Mouse (Mus musculus): Measurements from ENCODE around the gene Gal3st1. TPM values are rescaled to one million over a fixed set of nuclear protein-coding genes. Genes with fewer than 3 reads are reported as not detected.
"Not testable (repeated sequence)": the region's sequence is repeated elsewhere in the genome, so short reads cannot be mapped to it uniquely, and the experiment has no call there.

Gene Gal3st1
- total RNA-seq (2021) = under 1 TPM in 1 of 2 experiments, not detected in 1; 0.12 TPM
- long read RNA-seq, experiment 1, partial matches to known transcripts = 0 of 1 reads
- long read RNA-seq, experiment 1, other reads (novel, unspliced or antisense) = 1 of 1 reads
- long read RNA-seq, experiment 2, partial matches to known transcripts = 0 of 1 reads
- long read RNA-seq, experiment 2, other reads (novel, unspliced or antisense) = 0 of 1 reads

DNA sequence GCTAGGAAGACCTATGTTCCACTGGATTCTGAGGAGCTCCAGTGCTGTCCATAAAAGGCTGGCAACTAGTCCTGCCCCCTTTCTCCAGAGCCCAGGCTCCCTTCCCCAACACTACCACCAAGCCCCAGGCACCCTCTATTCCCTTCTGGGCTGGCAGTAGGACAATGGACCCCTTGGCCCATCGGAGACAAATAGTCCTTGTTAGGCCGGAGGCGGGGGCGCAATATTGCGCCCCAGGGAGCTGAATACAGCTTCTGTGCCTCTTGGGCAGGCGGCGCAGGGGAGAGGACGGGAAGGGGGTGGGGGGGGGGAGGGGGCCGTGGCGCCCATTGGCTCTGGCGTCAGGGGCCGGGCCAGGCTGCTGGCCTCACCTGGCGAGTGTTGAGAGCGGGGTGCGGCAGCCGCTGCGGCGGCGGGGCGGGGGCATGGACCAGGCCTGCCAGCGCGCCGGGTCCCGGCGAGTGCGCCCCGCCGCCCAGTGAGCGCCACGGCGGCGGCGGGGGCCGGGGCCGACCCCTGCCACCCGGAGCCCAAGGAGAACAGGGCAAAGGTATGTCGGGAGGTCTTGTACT, at the start of gene Gal3st1:
Gal3st1 (plus strand) TSS at position 346 of the 572 bp plus-strand sequence.
- no peak for DNase-seq (ENCODE audit: low spot score)

- no peak for DNase-seq (ENCODE audit: low spot score)
Measured at GRCm38 (mm10) chr11:3933756-3934285, 49.6 kb upstream of the Gal3st1 start.

DNA sequence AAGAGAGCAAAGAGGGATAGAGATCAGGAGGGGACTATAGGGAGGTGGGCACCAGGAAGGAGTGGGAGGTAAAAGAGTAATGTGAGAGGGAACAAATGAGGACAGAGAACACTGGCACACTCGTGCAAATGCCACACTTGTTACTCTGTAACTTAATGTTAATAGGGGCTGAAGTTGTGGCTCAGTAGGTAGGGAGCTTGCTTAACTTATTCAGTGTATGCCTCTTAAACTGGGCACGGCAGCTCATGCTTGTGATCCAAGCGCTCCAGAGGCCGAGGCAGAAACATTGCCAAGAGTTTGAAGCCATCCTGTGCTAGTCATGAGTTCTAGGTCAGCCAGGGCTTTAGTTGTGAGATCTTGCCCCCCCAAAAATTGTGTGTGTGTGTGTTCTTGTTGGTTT, 48.3 kb upstream of the Gal3st1 start:
- DNase-seq (ENCODE audit: low spot score) = no peak

GRCm38 (mm10) chr11:3936318-3936717, 47.1 kb upstream of the Gal3st1 start:
- no peak for DNase-seq (ENCODE audit: low spot score)

DNA sequence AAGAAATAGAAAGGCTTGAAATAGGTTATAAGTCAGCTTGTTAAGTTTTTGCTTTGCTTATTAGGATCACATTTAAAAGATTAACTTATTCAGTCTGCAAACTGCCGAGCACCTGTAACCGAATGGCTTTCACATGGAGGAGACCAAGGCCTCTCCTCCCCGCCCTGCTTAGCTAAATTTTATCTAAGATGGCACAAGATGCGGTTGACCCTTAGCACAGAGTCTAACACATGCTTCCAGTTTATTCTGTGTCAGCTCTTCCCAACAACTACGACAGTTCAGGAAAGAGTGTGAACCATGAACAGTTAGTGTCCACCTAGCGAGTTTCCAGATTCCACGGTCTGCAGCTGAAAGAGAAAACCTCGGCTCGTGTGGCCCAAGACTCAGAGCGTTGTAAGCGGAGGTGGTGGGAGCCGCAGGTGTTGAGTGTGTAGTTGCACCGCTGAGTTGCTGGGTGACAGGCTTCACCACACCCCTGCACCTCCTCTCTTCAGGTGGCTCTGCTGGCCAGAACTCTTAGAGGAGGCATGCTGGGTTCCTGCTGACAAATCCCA, 46.0 kb upstream of the Gal3st1 start:
- no peak for DNase-seq (ENCODE audit: low spot score)

GRCm38 (mm10) chr11:3941371-3941770, 42.1 kb upstream of the Gal3st1 start:
- DNase-seq (ENCODE audit: low spot score) = no peak

- DNase-seq (ENCODE audit: low spot score) = no peak
Measured at GRCm38 (mm10) chr11:3946386-3946785, 37.0 kb upstream of the Gal3st1 start.

GRCm38 (mm10) chr11:3954876-3955275, 28.6 kb upstream of the Gal3st1 start:
- DNase-seq (ENCODE audit: low spot score) = not testable (repeated sequence)

GRCm38 (mm10) chr11:3955371-3955770, 28.1 kb upstream of the Gal3st1 start:
- DNase-seq (ENCODE audit: low spot score) = not testable (repeated sequence)

GRCm38 (mm10) chr11:3960901-3961300, 22.5 kb upstream of the Gal3st1 start:
- no peak for DNase-seq (ENCODE audit: low spot score)

DNA sequence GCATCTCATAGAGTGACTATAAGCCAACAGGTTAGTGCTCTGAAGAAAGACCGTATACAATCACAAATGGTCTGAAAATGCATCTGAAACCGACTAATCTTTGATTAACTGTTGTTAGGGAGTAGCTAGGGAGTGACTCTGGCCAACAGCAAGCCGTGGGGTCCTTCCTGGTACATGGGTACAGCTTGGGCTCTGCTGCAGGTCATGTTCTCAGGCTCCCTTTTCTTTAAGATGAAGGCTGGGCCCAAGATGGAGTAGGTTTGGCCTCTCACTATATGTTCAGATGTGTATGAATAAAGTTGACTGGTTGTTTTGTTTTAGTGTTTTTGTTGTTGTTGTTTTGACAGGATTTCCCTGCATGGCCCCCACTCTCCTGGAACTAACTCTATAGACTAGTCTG, 21.7 kb upstream of the Gal3st1 start:
- no peak for DNase-seq (ENCODE audit: low spot score)

GRCm38 (mm10) chr11:3963155-3963554, 20.3 kb upstream of the Gal3st1 start:
- DNase-seq (ENCODE audit: low spot score) = no peak

DNA sequence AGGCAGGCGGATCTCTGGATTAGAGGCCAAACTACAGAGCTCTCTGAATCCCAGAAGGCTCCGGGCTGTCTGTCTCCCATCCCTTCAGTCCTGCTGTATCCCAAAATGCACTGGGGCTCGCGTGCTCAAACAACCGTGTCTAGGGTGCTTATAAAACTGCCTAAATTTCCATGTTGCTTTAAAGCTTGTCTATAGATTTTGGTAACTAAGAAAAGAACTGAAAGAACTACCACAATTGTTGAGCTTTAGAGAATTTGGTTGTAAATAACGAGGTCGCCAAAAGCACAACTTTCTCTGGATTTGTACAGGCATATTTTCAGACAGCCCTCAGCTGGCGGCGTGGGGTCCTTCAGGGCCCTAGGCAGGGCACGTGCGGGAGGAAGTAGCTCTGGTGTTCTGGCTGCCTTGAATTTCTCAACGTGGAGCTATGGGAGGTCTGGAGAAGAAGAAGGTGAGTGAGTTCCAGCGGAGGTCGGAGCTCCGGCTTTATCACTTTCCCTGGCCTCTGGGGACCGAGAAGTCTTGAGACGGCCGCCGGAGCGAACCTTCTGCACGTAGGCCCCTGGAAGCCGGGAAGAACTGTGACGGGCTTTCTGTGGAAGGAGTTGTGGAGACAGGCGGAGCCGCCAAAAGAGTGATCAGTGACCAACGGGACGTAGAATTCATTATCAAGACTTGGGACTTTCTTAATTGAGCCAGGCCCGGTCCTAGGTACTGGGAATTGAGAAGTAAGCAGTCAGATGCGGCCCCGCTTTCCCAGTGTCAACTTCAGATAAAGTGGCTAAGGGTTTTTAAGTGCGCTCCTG, 19.6 kb upstream of the Gal3st1 start, which contains the start of gene Pes1:
Pes1 (plus strand) TSS at position 366 of the 806 bp plus-strand sequence.
- peak; percentile 79 for DNase-seq (ENCODE audit: low spot score)

- DNase-seq (ENCODE audit: low spot score) = no peak
Measured at GRCm38 (mm10) chr11:3964416-3965172, 18.8 kb upstream of the Gal3st1 start.

DNA sequence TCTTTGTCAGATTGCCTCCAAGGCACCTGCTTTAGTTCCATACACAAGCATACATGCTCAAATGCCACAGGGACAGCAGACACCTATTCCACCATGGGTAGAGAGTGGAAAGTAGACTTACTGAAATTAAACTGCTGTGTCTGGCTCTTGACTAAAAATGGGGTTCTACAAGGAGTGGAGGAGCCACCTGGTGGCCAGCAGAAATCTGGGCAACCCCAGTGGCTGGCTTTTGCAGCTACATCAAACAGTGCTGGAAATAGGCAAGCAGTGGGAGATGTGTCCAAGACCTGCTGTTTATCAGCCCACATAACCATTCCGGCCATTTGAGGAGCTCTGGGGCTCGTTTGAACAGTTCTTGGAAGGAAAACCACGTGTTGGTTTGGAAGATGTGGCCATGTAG, 13.6 kb upstream of the Gal3st1 start:
- DNase-seq (ENCODE audit: low spot score) = no peak

DNA sequence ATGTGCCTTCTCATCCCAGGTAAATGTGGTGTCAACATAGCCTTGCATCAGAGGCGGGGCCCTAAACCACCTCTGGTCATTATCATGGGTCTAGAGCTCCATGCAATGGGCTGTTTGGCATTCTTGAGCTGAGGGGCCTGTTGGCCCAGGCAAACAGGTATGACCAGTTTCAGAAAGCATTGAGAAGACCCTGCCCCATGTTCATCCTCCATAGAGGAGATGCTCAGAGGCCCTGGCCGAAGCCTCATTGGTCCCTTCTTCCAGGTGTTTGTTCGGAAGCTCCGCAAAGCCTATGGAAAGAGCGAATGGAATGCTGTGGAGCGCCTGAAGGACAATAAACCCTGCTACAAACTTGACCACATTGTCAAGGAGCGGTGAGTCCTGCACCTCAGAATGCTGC, 13.1 kb upstream of the Gal3st1 start:
- DNase-seq (ENCODE audit: low spot score) = no peak

DNA sequence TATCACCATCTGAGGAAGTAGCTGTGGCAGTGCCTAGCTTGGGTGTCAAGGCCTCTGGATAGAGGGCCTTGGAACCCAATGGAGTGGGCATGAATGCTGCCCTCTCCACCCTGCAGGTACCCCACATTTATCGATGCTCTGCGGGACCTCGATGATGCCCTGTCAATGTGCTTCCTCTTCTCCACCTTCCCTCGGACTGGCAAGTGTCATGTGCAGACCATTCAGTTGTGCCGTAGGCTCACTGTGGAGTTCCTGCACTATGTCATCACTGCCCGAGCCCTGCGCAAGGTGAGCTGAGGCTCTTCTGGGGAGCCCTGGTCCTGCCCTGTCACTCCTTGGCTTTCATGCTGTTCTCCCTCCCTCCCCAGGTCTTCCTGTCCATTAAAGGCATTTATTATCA, 10.4 kb upstream of the Gal3st1 start:
- no peak for DNase-seq (ENCODE audit: low spot score)

DNA sequence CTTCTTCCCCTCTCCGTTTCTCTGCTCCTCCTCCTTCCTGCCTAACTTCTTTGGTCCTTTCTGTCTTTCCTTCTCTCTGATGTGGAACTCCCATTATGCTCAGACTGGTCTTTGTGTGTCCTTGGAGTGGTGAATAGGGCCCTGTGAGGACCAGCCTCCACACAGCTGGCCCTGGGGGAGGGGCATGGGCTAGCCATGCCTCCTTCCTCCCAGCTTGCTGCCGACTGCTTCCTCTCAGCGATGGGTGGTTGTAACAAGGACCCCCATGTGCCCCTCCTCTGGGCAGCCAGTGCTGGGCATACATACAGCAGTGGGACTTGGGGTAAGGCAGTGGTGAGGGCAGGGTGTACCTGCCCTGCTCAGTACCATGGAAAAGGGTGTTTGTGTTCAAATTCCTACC, 9.1 kb upstream of the Gal3st1 start:
- no peak for DNase-seq (ENCODE audit: low spot score)

DNA sequence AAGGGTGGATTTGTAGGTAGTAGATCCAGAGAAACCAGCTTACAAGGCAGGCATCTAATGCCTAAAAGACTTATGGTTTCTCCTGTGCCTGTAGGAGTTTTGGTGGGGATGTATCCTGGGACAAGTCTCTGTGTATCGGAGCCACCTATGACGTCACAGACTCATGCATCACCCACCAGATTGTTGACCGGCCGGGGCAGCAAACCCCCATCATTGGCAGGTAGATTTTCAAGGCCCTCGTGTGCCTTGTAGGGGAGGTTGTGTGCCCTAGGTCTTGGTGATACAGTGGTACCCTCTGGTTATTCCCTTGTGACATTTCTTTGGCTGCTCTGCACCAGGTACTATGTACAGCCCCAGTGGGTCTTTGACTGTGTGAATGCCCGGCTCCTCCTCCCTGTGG, 6.8 kb upstream of the Gal3st1 start, which contains the start of gene 4930556J24Rik:
4930556J24Rik (minus strand) TSS at position 101 of the 400 bp plus-strand sequence.
- no peak for DNase-seq (ENCODE audit: low spot score)

GRCm38 (mm10) chr11:3978421-3978820, 5.0 kb upstream of the Gal3st1 start:
- no peak for DNase-seq (ENCODE audit: low spot score)

DNA sequence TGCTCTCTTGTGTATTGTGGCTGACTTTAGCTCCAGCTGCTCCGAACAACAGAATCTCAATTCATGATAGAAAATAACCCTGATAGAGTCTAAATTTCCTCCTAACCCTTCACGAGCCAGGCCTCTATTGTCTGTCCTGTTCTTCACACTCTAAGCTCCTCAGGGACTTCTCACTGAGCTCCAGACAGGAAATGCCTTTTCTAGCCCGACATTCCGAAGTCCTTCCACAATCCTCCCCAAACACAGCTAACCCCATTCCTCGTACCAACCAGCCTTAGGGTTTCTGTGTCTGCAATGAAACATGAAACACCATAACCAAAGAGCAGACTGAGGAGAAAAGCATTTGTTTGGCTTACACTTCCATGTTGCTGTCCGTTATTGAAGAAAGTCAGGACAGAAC, 1.9 kb upstream of the Gal3st1 start:
- no peak for DNase-seq (ENCODE audit: low spot score)
